Mouse (Mus musculus): ENCODE measurements around the gene Irak2.

DNA sequence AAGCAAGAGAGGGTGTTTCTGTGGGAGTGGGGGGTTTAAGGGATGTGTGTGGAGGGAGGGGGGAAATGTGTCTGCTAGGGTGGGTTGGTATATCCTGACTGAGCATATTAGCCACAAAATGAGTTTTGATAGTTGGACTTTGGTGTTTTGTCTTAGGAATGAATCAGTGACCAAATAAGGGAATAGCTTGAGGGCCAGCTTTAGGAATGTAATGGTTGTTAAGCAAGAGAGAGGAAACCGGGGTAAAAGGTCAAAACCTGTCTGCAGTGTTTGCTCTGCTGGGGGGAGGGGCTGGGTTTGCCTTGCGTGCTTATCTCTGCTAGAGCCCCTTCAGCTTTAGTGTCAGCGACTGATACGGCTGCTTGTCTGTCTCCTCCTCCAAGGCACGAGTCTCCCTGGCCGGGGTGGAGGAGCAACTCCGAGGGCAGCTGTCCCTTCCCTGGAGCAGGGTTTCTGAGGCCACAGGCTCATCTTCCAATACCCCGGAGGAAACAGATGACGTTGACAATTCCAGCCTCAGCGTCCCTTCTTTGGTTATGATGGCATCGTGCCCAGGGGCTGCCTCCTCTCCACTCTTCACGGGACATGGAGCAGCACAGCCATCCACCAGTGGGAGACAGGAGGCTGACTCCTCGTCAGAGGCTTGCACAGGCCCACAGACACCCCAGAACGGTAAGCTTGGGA lies 52.3 kb downstream of the Irak2 start:
- no peak for TF ChIP-seq CTCF (conservative IDR thresholded peaks at IDR 0.05 in 1 of 2, IDR thresholded peaks at IDR 0.05 in 1 of 2; ENCODE audit: low read depth in 2 of 2, low read length in 2 of 2)
- no peak for TF ChIP-seq POLR2A (IDR thresholded peaks at IDR 0.05; ENCODE audit: low read depth, low read length)
- TF ChIP-seq EP300 (IDR thresholded peaks at IDR 0.05; ENCODE audit: low read length): no peak
- no peak for TF ChIP-seq CHD2 (IDR thresholded peaks at IDR 0.05; ENCODE audit: low read length)
- TF ChIP-seq ETS1 (conservative IDR thresholded peaks at IDR 0.05; ENCODE audit: low read depth, low read length): no peak
- TF ChIP-seq MEF2A (IDR thresholded peaks at IDR 0.05; ENCODE audit: borderline replicate concordance, low read depth, low read length): no peak
- no peak for TF ChIP-seq E2F4 (IDR thresholded peaks at IDR 0.05; ENCODE audit: insufficient replicate concordance, low read depth, low read length)
- no peak for TF ChIP-seq TCF12 (IDR thresholded peaks at IDR 0.05; ENCODE audit: low read depth, low read length)
- no peak for TF ChIP-seq KAT2A (IDR thresholded peaks at IDR 0.05; ENCODE audit: insufficient replicate concordance, low read length)
- no peak for TF ChIP-seq MAZ (IDR thresholded peaks at IDR 0.05; ENCODE audit: low read depth, low read length)
- no peak for TF ChIP-seq ZNF384 (IDR thresholded peaks at IDR 0.05; ENCODE audit: low read depth, low read length)
- TF ChIP-seq RAD21 (IDR thresholded peaks at IDR 0.05; ENCODE audit: low read depth, low read length): no peak
- no peak for TF ChIP-seq BHLHE40 (IDR thresholded peaks at IDR 0.05; ENCODE audit: low read depth, low read length)
